Mouse (Mus musculus) heart, embryonic 12.5 days (tissue): Measurements from ENCODE around the gene Hoxb4. TPM values are rescaled to one million over a fixed set of nuclear protein-coding genes. Genes with fewer than 3 reads are reported as not detected.

ENCODE experiments used
- ATAC-seq: fragments of 200-750 bp; cut with Nextera tagmentation; 2 replicates; pipeline ENCODE4 v1.8.0; 2017; ENCODE audit warnings: moderate TSS enrichment, moderate library complexity; ENCODE audit not compliant: insufficient number of reproducible peaks, low FRiP score
- H3K27ac ChIP-seq: fragments of 300-500 bp; sonication (generic); 2 replicates; pipeline ENCODE4 v1.5.1; 2016; ENCODE audit warnings: mild to moderate bottlenecking, moderate library complexity; ENCODE audit not compliant: poor library complexity, severe bottlenecking
- H3K27me3 ChIP-seq: fragments of 300-500 bp; sonication (generic); replicated peaks from 2 replicates; pipeline ENCODE4 v1.6.1; 2016; ENCODE audit warnings: mild to moderate bottlenecking, moderate library complexity
- H3K36me3 ChIP-seq: fragments of 300-500 bp; sonication (generic); 2 replicates; pipeline ENCODE4 v1.6.1; 2016; ENCODE audit warnings: mild to moderate bottlenecking, moderate library complexity
- H3K4me1 ChIP-seq: fragments of 300-500 bp; sonication (generic); replicated peaks from 2 replicates; pipeline ENCODE4 v1.6.1; 2016; ENCODE audit warnings: mild to moderate bottlenecking
- H3K4me2 ChIP-seq: fragments of 300-500 bp; sonication (generic); 2 replicates; pipeline ENCODE4 v1.6.1; 2016; ENCODE audit warnings: mild to moderate bottlenecking, moderate library complexity
- H3K4me3 ChIP-seq: fragments of 300-500 bp; sonication (generic); 2 replicates; pipeline ENCODE4 v1.5.1; 2016; ENCODE audit warnings: mild to moderate bottlenecking
- H3K9ac ChIP-seq: fragments of 300-500 bp; sonication (generic); 2 replicates; pipeline ENCODE4 v1.6.1; 2016; ENCODE audit warnings: mild to moderate bottlenecking, moderate library complexity
- H3K9me3 ChIP-seq: fragments of 300-500 bp; sonication (generic); replicated peaks from 2 replicates; pipeline ENCODE4 v1.6.1; 2016; ENCODE audit warnings: mild to moderate bottlenecking, moderate library complexity
- WGBS: fragments of 180-500 bp; shearing (Covaris S2); methylation state at CpG from one replicate; pipeline ENCODE4 v1.1.7; 2016; 5-methylcytosine and 5-hydroxymethylcytosine counted together
- microRNA counts: library from miRNA; unstranded; fragments of <30 nt; microRNA quantifications from one replicate; lab custom pipeline; 2017
- microRNA-seq: library from miRNA; unstranded; fragments of <30 nt; microRNA quantifications from one replicate; pipeline ENCODE4, GENCODE M21; 2017
- polyA plus RNA-seq: library from polyadenylated mRNA; unstranded; fragments of >200 nt; fragmentation: Nextera tagmentation; extraction: Ambion mirVana; gene quantifications from 2 replicates; pipeline ENCODE4 v1.2.1, GENCODE M21; 2016

Hoxb4 gene
- polyA plus RNA-seq, 1 experiment from 2014 or later: 0.32 TPM

DNA sequence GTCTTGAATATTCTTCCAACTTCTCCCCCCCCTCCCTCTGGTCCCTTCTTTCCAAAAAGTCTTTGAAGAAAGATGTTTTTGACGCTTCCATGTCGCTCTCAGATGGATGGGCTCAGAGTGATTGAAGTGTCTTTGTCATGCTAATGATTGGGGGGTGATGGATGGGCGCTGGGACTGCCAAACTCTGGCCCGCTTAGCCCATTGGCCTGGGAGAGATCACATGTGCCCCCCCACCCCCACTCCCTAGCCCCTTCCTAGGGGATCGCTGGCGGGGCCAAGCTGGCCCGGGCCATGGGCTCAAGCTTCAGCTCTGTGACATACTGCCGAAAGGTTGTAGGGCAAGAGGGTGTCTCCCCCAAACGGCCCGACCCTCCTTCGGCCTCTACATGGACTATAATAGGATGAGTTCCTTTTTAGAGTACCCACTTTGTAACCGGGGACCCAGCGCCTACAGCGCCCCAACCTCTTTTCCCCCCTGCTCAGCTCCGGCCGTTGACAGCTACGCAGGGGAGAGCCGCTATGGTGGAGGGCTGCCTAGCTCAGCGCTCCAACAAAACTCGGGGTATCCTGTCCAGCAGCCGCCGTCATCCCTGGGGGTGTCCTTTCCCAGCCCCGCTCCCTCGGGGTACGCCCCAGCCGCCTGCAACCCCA is 47.5 kb downstream of the Hoxb4 start, which contains the start of gene Hoxb1:
Hoxb1 (plus strand) TSS at position 312 of the 651 bp plus-strand sequence.
- Histone ChIP-seq H3K27me3 (peaks cover 89% of the 10 kb centered on the region), H3K9ac (no peak within 1 kb of the TSS), H3K4me1 (peaks cover 4% of the 10 kb centered on the region; the same call in 1 of the 2 replicates), H3K27ac (no peak within 1 kb of the TSS), H3K4me2 (peak within 1 kb of the TSS; percentile 20), H3K36me3 (no peaks in the 10 kb centered on the region), H3K9me3 (no peaks in the 10 kb centered on the region), H3K4me3 (peak within 1 kb of the TSS; percentile 4; the same call in 1 of the 2 replicates)
- ATAC-seq: no peak
- 4% methylated on average over 26 of the region's 26 CpGs for WGBS

DNA sequence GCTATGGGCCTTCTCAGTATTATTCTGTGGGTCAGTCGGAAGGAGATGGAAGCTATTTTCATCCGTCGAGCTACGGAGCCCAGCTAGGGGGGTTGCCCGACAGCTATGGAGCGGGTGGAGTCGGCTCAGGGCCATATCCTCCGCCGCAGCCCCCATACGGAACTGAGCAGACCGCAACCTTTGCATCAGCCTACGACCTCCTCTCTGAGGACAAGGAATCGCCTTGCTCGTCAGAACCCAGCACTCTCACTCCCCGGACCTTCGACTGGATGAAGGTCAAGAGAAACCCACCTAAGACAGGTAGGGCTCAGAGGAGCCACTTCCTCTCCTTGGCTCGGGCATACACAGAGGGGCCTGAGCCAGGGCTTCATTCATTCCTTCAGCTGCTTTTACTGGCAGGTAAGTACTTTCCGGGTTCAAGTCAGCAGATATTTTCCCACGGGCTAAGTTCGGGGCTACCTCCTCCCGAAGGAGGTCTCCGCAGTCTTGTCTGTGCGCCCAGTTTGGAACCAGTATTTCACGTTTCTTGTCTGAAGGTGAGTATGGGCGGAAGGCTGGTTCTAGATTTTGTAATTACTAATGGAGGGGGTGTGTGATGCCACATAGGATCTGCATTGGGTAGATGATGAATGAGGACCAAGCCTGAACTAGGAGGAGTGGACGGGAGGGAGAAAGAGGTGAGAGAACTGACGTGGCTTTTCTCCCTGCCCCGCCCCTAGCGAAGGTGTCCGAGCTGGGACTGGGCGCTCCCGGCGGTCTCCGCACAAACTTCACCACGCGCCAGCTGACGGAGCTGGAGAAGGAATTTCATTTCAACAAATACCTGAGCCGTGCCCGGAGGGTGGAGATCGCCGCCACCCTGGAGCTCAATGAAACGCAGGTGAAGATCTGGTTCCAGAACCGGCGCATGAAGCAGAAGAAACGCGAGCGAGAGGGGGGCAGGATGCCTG is 48.3 kb downstream of the Hoxb4 start:
- H3K36me3 ChIP-seq: no peaks in the 10 kb centered on the region
- peaks cover 95% of the 10 kb centered on the region for H3K27me3 ChIP-seq
- H3K4me1 ChIP-seq: peaks cover 4% of the 10 kb centered on the region; the same call in 1 of the 2 replicates
- H3K9ac ChIP-seq: no peak overlapping the region
- peak overlapping the region; percentile 20 for H3K4me2 ChIP-seq
- 0 out of 2 replicates have a peak, but pooled peaks have one; percentile 25 for ATAC-seq
- H3K27ac ChIP-seq: no peak overlapping the region
- H3K9me3 ChIP-seq: no peaks in the 10 kb centered on the region
- WGBS: 1% methylated on average over 47 of the region's 47 CpGs
- peak overlapping the region; percentile 4; the same call in 1 of the 2 replicates for H3K4me3 ChIP-seq

DNA sequence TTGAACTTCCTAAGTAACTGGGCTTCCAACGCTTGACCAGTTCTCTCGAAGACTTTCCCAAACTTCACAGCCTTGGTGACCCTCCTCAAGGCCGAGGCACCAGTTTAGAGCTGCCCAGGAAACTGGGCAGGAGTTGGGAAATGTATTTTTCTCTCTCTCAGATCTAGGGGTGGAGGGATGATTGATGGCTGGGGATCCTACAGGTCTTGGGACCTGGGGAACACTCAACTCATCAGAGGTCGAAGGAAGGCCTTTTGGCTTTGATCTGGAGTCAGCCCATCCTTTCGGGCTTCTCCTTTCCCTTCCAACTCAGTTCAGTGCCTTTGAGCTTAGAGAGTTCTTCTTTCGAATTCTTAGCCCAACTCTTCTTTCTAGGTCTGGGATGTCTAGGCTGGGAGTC is 49.1 kb downstream of the Hoxb4 start:
- no peak overlapping the region for H3K4me3 ChIP-seq
- no peak overlapping the region for H3K4me2 ChIP-seq
- H3K9ac ChIP-seq: no peak overlapping the region
- WGBS: 32% methylated on average over 6 of the region's 6 CpGs
- no peak overlapping the region for H3K27ac ChIP-seq
- no peak for ATAC-seq
- peaks cover 95% of the 10 kb centered on the region for H3K27me3 ChIP-seq
- H3K4me1 ChIP-seq: peaks cover 4% of the 10 kb centered on the region; the same call in 1 of the 2 replicates
- H3K36me3 ChIP-seq: no peaks in the 10 kb centered on the region
- H3K9me3 ChIP-seq: no peaks in the 10 kb centered on the region

DNA sequence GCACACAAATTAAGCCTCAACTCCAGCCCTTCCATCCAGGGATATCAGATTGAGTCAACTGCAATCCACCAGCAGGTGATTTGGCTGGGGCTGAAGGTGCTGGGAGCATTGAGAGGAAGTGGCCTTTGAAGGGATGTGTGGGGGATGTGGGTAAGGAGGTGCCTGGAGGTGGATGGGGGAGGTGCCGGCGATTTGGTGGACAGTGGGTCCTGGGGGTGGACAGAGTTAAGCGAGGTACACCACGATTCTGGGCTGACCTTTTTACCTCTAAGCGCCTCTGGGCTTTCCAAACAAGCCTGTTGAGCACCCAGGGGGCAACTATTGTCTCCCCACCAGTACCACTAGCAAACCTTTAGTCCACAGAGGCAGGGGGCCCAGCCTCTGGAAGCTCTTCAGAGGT is 50.6 kb downstream of the Hoxb4 start:
- no peaks in the 10 kb centered on the region for H3K36me3 ChIP-seq
- peaks cover 97% of the 10 kb centered on the region for H3K27me3 ChIP-seq
- no peaks in the 10 kb centered on the region for H3K9me3 ChIP-seq
- H3K4me3 ChIP-seq: no peak overlapping the region
- WGBS: 17% methylated on average over 5 of the region's 5 CpGs
- ATAC-seq: no peak
- H3K4me2 ChIP-seq: no peak overlapping the region
- H3K4me1 ChIP-seq: peaks cover 8% of the 10 kb centered on the region; the same call in 1 of the 2 replicates
- no peak overlapping the region for H3K27ac ChIP-seq
- no peak overlapping the region for H3K9ac ChIP-seq

- Histone ChIP-seq H3K9me3 (no peaks in the 10 kb centered on the region), H3K9ac (no peak overlapping the region), H3K36me3 (no peaks in the 10 kb centered on the region), H3K4me1 (peaks cover 8% of the 10 kb centered on the region; the same call in 1 of the 2 replicates), H3K27ac (no peak overlapping the region), H3K4me3 (no peak overlapping the region), H3K27me3 (peaks cover 96% of the 10 kb centered on the region), H3K4me2 (no peak overlapping the region)
- no peak for ATAC-seq
- 29% methylated on average over 7 of the region's 7 CpGs for WGBS
Observed at GRCm38 (mm10) chr11:96369140-96369539, 51.1 kb downstream of the Hoxb4 start.

MicroRNAs within 50 kb of the gene (microRNA counts, 519-probe panel; counts per million panel counts)
- not detected for microRNA mmu-miR-10a (lab: Ali Mortazavi, UCI)

Small RNA genes within 50 kb of the gene (microRNA-seq; reads per million reads assigned to microRNA genes)
- gene Mir10a: 1,920 reads per million, percentile 83 among the genes with 10 or more reads in this experiment

Other genes with a start within 250 kb of the Hoxb4 start
- gene Atp5g1, start 242.6 kb upstream of the Hoxb4 start, polyA plus RNA-seq: 1,401 and 1,405 TPM in 2 replicates
- not detected in 2 replicates for gene Calcoco2, start 206.3 kb upstream of the Hoxb4 start, polyA plus RNA-seq
- not detected in 2 replicates for gene Ttll6, start 184.5 kb upstream of the Hoxb4 start, polyA plus RNA-seq
- gene Hoxb13, start 124.0 kb upstream of the Hoxb4 start, polyA plus RNA-seq: not detected in 2 replicates
- 0.06 TPM in 1 of 2 replicates, not detected in the other for gene Hoxb9, start 46.8 kb upstream of the Hoxb4 start, polyA plus RNA-seq
- gene Hoxb8, start 36.4 kb upstream of the Hoxb4 start, polyA plus RNA-seq: 0.06 TPM in 1 of 2 replicates, not detected in the other
- gene Hoxb7, start 31.6 kb upstream of the Hoxb4 start, polyA plus RNA-seq: 0.14 and 0.22 TPM in 2 replicates
- 0.62 TPM in 1 of 2 replicates, not detected in the other for gene Hoxb6, start 25.8 kb upstream of the Hoxb4 start, polyA plus RNA-seq
- 0.14 and 1.9 TPM in 2 replicates for gene Hoxb5, start 14.9 kb upstream of the Hoxb4 start, polyA plus RNA-seq
- 0.45 and 0.86 TPM in 2 replicates for gene Hoxb3, start 5.1 kb downstream of the Hoxb4 start, polyA plus RNA-seq
- 4.0 TPM in 2 replicates for gene Hoxb2, start 32.3 kb downstream of the Hoxb4 start, polyA plus RNA-seq
- gene Hoxb1, start 47.5 kb downstream of the Hoxb4 start, polyA plus RNA-seq: not detected in 2 replicates
- gene Skap1, start 146.3 kb downstream of the Hoxb4 start, polyA plus RNA-seq: 0.50 and 0.60 TPM in 2 replicates